Mouse (Mus musculus): ENCODE measurements around the gene Ccl1. TPM values are rescaled to one million over a fixed set of nuclear protein-coding genes. Genes with fewer than 3 reads are reported as not detected.

The Ccl1 gene
- polyA plus RNA-seq, 1 experiment = not detected

DNA sequence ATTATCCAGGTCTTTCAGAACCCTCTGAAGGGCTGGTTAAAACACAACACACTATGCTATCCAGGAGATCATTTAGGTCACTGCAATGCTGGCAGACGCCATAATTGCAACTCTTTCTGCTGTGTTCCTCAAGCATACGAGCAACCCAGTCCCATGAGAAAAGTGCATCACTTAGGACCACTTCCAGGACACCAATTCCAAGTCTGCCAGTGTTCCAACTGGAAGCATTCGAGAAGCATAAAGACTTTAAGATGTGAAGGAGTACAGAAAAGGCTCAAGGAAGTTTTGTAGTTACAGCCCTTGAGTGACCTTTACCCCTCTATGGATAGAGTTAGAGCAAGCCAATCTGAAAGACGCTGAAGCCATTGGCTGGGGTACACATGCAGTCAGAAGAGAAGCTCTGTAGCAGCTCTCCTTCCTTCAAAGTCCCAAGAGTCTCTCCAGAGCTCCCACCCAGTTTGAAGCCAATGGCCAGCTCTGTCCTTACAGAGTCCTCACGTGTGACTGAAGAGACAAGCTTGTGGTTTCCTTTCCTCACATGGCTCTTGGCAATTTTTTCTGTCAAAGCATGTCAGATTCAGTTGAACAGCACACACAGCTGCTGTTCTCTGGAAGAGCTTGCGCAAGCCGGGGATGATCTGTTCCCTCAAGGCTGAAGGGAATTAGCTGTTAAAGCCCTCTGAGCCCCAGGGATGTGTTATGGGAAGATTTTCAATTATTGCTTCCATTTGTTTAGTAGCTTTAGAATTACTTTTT lies 134.0 kb downstream of the Ccl1 start:
- H3K4me1 ChIP-seq (ENCODE audit: control insufficient read depth) = no peaks in the 10 kb centered on the region
- no peak overlapping the region for H3K4me3 ChIP-seq (replicated peaks)
- no peaks in the 10 kb centered on the region for H3K9me3 ChIP-seq (ENCODE audit: control insufficient read depth, low read length)
- no peak for TF ChIP-seq TAL1 (IDR thresholded peaks at IDR 0.05; ENCODE audit: low read length)
- TF ChIP-seq GATA1 (IDR thresholded peaks at IDR 0.05; ENCODE audit: low read length) = no peak
- no peaks in the 10 kb centered on the region for H3K36me3 ChIP-seq (ENCODE audit: control insufficient read depth)
- H3K27me3 ChIP-seq (ENCODE audit: control insufficient read depth) = no peaks in the 10 kb centered on the region

DNA sequence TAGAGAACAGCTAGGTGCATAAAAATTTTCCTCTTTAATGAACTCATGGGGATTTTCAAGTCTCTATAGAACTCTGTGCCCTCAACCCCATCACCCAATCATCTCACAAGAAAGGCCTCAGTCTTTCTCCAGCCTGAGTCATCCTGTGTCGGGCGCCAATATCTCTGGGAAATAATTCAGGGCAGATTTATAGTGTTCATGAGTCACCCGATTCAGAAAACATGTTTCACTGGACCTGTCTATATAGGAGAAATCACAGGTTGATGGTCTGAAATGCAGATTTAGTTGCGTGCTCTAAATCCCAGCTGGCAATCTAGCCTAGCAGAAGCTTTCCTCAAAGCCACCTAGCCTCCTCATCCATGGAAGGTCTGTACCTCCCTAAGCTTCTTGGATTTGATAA lies 136.0 kb downstream of the Ccl1 start:
- H3K9me3 ChIP-seq (ENCODE audit: control insufficient read depth, low read length) = no peaks in the 10 kb centered on the region
- H3K36me3 ChIP-seq (ENCODE audit: control insufficient read depth) = no peaks in the 10 kb centered on the region
- no peak overlapping the region for H3K4me3 ChIP-seq (replicated peaks)
- H3K4me1 ChIP-seq (ENCODE audit: control insufficient read depth) = no peaks in the 10 kb centered on the region
- TF ChIP-seq TAL1 (IDR thresholded peaks at IDR 0.05; ENCODE audit: low read length) (no peak), GATA1 (IDR thresholded peaks at IDR 0.05; ENCODE audit: low read length) (no peak)
- no peaks in the 10 kb centered on the region for H3K27me3 ChIP-seq (ENCODE audit: control insufficient read depth)

DNA sequence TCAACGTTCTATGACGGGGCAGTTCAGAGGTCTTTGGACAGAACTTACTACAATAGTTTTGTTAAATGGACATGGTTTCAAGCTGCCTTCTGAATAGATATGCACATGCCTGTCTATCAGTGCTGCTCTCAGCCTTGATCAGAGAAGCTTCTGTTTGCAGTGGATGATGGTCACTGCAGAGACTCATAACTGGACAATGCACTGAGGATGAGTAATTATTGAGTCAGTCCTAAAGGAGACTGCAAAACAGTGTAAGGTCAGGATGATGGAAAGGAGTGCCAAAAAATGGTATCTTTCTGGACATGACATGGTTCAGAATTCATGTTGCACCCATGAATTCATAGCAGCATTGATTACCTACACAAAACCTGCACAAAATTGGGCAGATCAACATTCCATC lies 137.2 kb downstream of the Ccl1 start:
- no peaks in the 10 kb centered on the region for H3K27me3 ChIP-seq (ENCODE audit: control insufficient read depth)
- no peaks in the 10 kb centered on the region for H3K4me1 ChIP-seq (ENCODE audit: control insufficient read depth)
- TF ChIP-seq TAL1 (IDR thresholded peaks at IDR 0.05; ENCODE audit: low read length) = no peak
- no peak for TF ChIP-seq GATA1 (IDR thresholded peaks at IDR 0.05; ENCODE audit: low read length)
- H3K4me3 ChIP-seq (replicated peaks) = no peak overlapping the region
- H3K9me3 ChIP-seq (ENCODE audit: control insufficient read depth, low read length) = no peaks in the 10 kb centered on the region
- H3K36me3 ChIP-seq (ENCODE audit: control insufficient read depth) = no peaks in the 10 kb centered on the region

DNA sequence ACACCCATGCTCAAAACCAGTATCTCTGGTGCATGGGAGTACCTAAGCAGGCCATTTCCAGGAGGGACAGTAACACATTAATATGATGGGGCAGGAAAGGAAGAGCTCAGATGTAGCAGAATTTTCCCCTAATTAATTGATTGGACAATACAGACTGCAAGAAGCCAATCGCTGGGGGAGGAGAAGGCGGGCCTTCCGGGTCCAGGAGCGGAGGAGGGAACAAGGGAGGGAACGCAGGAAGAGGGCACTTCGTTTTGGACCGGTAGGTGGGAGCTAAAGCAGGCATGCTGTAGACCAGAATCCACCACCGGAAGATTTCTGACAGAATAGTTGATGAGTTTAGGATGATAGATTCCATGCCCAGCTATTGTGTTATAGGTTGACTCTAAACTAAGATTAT lies 142.2 kb downstream of the Ccl1 start:
- Histone ChIP-seq H3K4me3 (replicated peaks) (no peak overlapping the region), H3K36me3 (ENCODE audit: control insufficient read depth) (no peaks in the 10 kb centered on the region), H3K4me1 (ENCODE audit: control insufficient read depth) (no peaks in the 10 kb centered on the region), H3K9me3 (ENCODE audit: control insufficient read depth, low read length) (no peaks in the 10 kb centered on the region), H3K27me3 (ENCODE audit: control insufficient read depth) (no peaks in the 10 kb centered on the region)
- no peak for TF ChIP-seq TAL1 (IDR thresholded peaks at IDR 0.05; ENCODE audit: low read length)
- no peak for TF ChIP-seq GATA1 (IDR thresholded peaks at IDR 0.05; ENCODE audit: low read length)

DNA sequence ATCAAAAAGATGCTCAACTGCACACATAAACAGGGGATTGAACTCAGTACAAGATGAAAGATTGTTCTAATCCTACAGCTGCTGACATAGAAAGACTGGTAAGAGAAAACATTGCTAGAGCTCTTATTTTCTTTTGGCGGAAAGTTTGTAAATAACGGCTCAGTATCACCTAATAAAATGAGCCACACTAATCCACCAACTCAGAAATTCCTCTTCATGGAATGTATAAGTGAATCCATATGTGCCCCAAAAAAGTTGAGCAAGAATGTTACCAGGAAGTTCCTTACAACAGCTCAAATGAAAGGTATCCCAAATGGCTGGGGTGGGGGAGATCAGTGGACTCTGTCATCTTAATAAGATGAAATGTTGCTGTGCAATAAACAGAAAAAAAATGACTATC lies 146.4 kb downstream of the Ccl1 start:
- H3K36me3 ChIP-seq (ENCODE audit: control insufficient read depth) = no peaks in the 10 kb centered on the region
- H3K4me1 ChIP-seq (ENCODE audit: control insufficient read depth) = no peaks in the 10 kb centered on the region
- no peaks in the 10 kb centered on the region for H3K9me3 ChIP-seq (ENCODE audit: control insufficient read depth, low read length)
- H3K4me3 ChIP-seq (replicated peaks) = no peak overlapping the region
- TF ChIP-seq GATA1 (IDR thresholded peaks at IDR 0.05; ENCODE audit: low read length) (no peak), TAL1 (IDR thresholded peaks at IDR 0.05; ENCODE audit: low read length) (no peak)
- no peaks in the 10 kb centered on the region for H3K27me3 ChIP-seq (ENCODE audit: control insufficient read depth)

DNA sequence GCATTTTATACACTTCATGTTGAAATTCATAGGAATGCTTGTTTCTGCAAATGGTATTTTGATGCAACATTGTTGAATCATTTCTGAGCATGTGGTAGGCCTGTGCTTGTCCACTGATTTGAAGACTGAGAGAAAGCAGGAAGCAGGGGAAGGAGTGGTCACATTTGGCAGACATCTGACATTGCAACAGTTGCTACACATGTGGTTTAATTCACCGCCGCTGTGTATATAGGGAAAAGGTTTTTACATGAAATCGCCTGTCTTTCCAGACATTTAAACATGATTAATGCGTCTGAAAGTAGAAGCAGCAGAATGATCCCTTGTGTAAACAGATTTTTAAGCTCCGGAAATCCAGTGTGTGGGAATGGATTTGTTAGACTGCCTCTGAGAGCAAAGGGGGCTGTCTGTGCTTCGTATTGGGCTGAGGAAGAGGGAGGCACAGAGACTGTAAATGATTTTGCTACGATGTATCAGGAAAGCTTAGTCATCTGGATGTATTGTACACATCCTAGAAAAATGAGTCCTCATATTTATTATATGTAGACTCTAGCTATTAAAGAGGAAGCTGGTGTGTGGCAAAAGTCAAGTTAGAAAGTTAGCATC lies 165.9 kb downstream of the Ccl1 start:
- TF ChIP-seq TAL1 (IDR thresholded peaks at IDR 0.05; ENCODE audit: low read length) (no peak), GATA1 (IDR thresholded peaks at IDR 0.05; ENCODE audit: low read length) (no peak)
- Histone ChIP-seq H3K9me3 (ENCODE audit: control insufficient read depth, low read length) (no peaks in the 10 kb centered on the region), H3K4me3 (replicated peaks) (no peak overlapping the region), H3K36me3 (ENCODE audit: control insufficient read depth) (no peaks in the 10 kb centered on the region), H3K27me3 (ENCODE audit: control insufficient read depth) (no peaks in the 10 kb centered on the region), H3K4me1 (ENCODE audit: control insufficient read depth) (no peaks in the 10 kb centered on the region)

DNA sequence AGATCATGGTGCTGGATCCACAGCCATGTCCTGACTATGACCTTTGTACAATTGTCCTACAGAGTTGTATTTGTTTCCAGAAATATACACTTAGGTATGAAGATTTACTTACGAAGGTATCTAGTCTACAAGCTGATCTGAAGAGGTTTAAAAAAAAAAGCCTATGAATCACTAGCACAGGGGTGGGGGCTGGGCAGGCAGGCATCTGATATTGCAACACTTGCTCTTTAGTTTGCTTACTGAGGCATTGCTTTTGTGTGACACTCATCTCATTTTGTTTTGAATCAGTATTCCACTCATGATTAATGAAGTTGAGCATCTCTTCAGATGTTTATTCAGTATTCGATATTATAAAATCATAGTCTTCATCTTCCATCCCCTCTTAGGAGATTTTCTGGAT lies 169.3 kb downstream of the Ccl1 start:
- no peak for TF ChIP-seq GATA1 (IDR thresholded peaks at IDR 0.05; ENCODE audit: low read length)
- TF ChIP-seq TAL1 (IDR thresholded peaks at IDR 0.05; ENCODE audit: low read length) = no peak
- no peaks in the 10 kb centered on the region for H3K27me3 ChIP-seq (ENCODE audit: control insufficient read depth)
- H3K4me1 ChIP-seq (ENCODE audit: control insufficient read depth) = no peaks in the 10 kb centered on the region
- H3K9me3 ChIP-seq (ENCODE audit: control insufficient read depth, low read length) = no peaks in the 10 kb centered on the region
- no peak overlapping the region for H3K4me3 ChIP-seq (replicated peaks)
- H3K36me3 ChIP-seq (ENCODE audit: control insufficient read depth) = no peaks in the 10 kb centered on the region

DNA sequence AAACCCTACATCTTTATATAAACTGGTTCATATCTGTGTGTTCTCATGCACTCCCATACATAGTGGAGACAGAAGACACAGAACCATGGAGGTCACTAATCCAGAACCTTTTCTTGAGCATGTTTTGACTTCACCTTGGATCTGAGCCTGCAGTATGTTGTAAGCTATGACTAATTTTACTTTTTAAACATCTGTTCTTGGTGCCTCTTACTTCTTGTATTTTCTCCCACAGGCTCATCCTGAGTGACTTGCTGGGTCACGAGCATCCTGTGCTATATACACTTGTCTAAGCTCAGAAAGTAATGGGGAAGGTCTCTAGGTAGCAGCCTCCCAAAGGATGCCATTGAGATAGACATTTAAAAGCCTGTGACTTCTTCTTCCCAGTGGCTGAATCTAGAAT lies 172.5 kb downstream of the Ccl1 start:
- H3K9me3 ChIP-seq (ENCODE audit: control insufficient read depth, low read length) = no peaks in the 10 kb centered on the region
- no peak overlapping the region for H3K4me3 ChIP-seq (replicated peaks)
- H3K27me3 ChIP-seq (ENCODE audit: control insufficient read depth) = no peaks in the 10 kb centered on the region
- no peak for TF ChIP-seq GATA1 (IDR thresholded peaks at IDR 0.05; ENCODE audit: low read length)
- no peak for TF ChIP-seq TAL1 (IDR thresholded peaks at IDR 0.05; ENCODE audit: low read length)
- H3K36me3 ChIP-seq (ENCODE audit: control insufficient read depth) = no peaks in the 10 kb centered on the region
- H3K4me1 ChIP-seq (ENCODE audit: control insufficient read depth) = no peaks in the 10 kb centered on the region

Other genes starting within 250 kb of the Ccl1 start
- not detected in 2 replicates for gene Ccl11, start 247.9 kb downstream of the Ccl1 start, polyA plus RNA-seq (2012)
- not detected in 2 replicates for gene Ccl12, start 203.8 kb downstream of the Ccl1 start, polyA plus RNA-seq (2012)
- gene Ccl8, start 190.5 kb downstream of the Ccl1 start, polyA plus RNA-seq (2012) = not detected in 2 replicates
- 0.01 TPM in 1 of 2 replicates, not detected in the other for gene Tmem132e, start 83.2 kb upstream of the Ccl1 start, polyA plus RNA-seq (2012)